Comparison of ENCODE assay signal across 14 mouse cellular contexts in genomic region chr2:64887098-64887757, GRCm38 (mm10).
DNase-seq lines count a peak whose midpoint lies in the region; ATAC-seq lines count a peak whose summit lies in the region.
"Had no signal": no experiment of that assay in that cellular context is flagged by ENCODE, and none has a peak within 500 bp of the region (broad histone marks: within the 10 kb centered on the region; RNA-seq: fewer than 3 reads in every experiment).

No protein-coding gene starts in this region.

- intact Hi-C loops in heart, postnatal 14 days (cut with DNase I): no loop called here

- H3K9me3 ChIP-seq in heart, embryonic 16.5 days (replicated peaks; ENCODE audit: control insufficient read depth, low read length): no peaks in the 10 kb centered on the region
- no peaks in the 10 kb centered on the region for H3K9me3 ChIP-seq in forebrain, embryonic 16.5 days (ENCODE audit: control insufficient read depth, low read length)
- H3K9me3 ChIP-seq: embryonic facial prominence, embryonic 12.5 days; lung, embryonic 15.5 days had no signal

- 30% methylated on average over 6 of the region's 6 CpGs for WGBS in heart, embryonic 16.5 days
- 16% methylated on average over 6 of the region's 6 CpGs for WGBS in forebrain, embryonic 16.5 days

- peaks cover 11% of the 10 kb centered on the region for H3K4me1 ChIP-seq in heart, embryonic 16.5 days (ENCODE audit: control insufficient read depth, insufficient read depth, low read length)
- peaks cover 3% of the 10 kb centered on the region for H3K4me1 ChIP-seq in forebrain, embryonic 16.5 days (replicated peaks; ENCODE audit: control insufficient read depth, insufficient read depth, low read length)
- H3K4me1 ChIP-seq: embryonic facial prominence, embryonic 12.5 days; lung, embryonic 15.5 days had no signal

- H3K4me2 ChIP-seq in heart, embryonic 16.5 days (ENCODE audit: low read depth, low read length): peak overlapping the region; percentile 12; the same call in 1 of the 2 replicates
- H3K4me2 ChIP-seq in forebrain, embryonic 16.5 days (ENCODE audit: low read length): no peak overlapping the region
- H3K4me2 ChIP-seq: embryonic facial prominence, embryonic 12.5 days; hindbrain, embryonic 14.5 days; lung, embryonic 15.5 days had no signal

- H3K9ac ChIP-seq in heart, embryonic 16.5 days (ENCODE audit: low read length): no peak overlapping the region
- no peak overlapping the region for H3K9ac ChIP-seq in forebrain, embryonic 16.5 days (replicated peaks; ENCODE audit: low read depth, low read length)
- H3K9ac ChIP-seq: embryonic facial prominence, embryonic 12.5 days; hindbrain, embryonic 14.5 days; lung, embryonic 15.5 days had no signal

- ATAC-seq in heart, embryonic 16.5 days (replicated peaks; ENCODE audit: extremely low read depth, insufficient read depth, low FRiP score): no peak
- peak; percentile 72 for ATAC-seq in forebrain, embryonic 16.5 days

- H3K27ac ChIP-seq in heart, embryonic 16.5 days (ENCODE audit: low read length): no peak overlapping the region
- no peak overlapping the region for H3K27ac ChIP-seq in forebrain, embryonic 16.5 days (ENCODE audit: low read length)
- H3K27ac ChIP-seq: embryonic facial prominence, embryonic 12.5 days; hindbrain, embryonic 14.5 days; left cerebral cortex, adult 2 months; lung, embryonic 15.5 days had no signal

- no peak for DNase-seq in heart, postnatal 14 days
- DNase-seq in embryo, embryonic 11 days: peak; percentile 13
- DNase-seq in retina, embryonic 14.5 days (ENCODE audit: low spot score): peak; percentile 42
- DNase-seq in kidney, adult 18-20 months: no peak
- no peak for DNase-seq in layer of hippocampus, adult 8-10 months (ENCODE audit: low spot score in 2 of 2)
- DNase-seq: adrenal gland, adult 2 months; spleen, adult 18-20 months had no signal

- no peak overlapping the region for H3K4me3 ChIP-seq in heart, embryonic 16.5 days (ENCODE audit: low read length)
- no peak overlapping the region for H3K4me3 ChIP-seq in forebrain, embryonic 16.5 days (replicated peaks; ENCODE audit: low read length)
- H3K4me3 ChIP-seq: embryonic facial prominence, embryonic 12.5 days; left cerebral cortex, adult 2 months; lung, embryonic 15.5 days had no signal

- no peaks in the 10 kb centered on the region for H3K36me3 ChIP-seq in heart, embryonic 16.5 days (ENCODE audit: control insufficient read depth, insufficient read depth)
- no peaks in the 10 kb centered on the region for H3K36me3 ChIP-seq in forebrain, embryonic 16.5 days (ENCODE audit: control insufficient read depth, insufficient read depth)
- H3K36me3 ChIP-seq: embryonic facial prominence, embryonic 12.5 days; lung, embryonic 15.5 days had no signal

- H3K27me3 ChIP-seq in heart, embryonic 16.5 days (ENCODE audit: control insufficient read depth, insufficient read depth, low read length): no peaks in the 10 kb centered on the region
- H3K27me3 ChIP-seq in forebrain, embryonic 16.5 days (replicated peaks; ENCODE audit: control insufficient read depth, insufficient read depth, low read length): no peaks in the 10 kb centered on the region
- H3K27me3 ChIP-seq: CH12.LX; embryonic facial prominence, embryonic 12.5 days; lung, embryonic 15.5 days had no signal

Comparison
In these comparisons a context has a peak if more than half of its experiments do, and no peak if none do; other contexts are left out.
1. DNase-seq: peak in embryo, embryonic 11 days (single experiment) and retina, embryonic 14.5 days (single experiment); none in heart, postnatal 14 days (0 of 2), kidney, adult 18-20 months (single experiment) and layer of hippocampus, adult 8-10 months (0 of 2).